Mouse (Mus musculus) liver, embryonic 16.5 days (tissue): ENCODE results near the gene Apoa1. TPM values are rescaled to one million over a fixed set of nuclear protein-coding genes. Genes with fewer than 3 reads are reported as not detected.
A peak's percentile ranks its signal among the peaks of the same experiment; 100 is the strongest.

ENCODE experiments used
- ATAC-seq: fragments of 200-750 bp; cut with Nextera tagmentation; 2 replicates; pipeline ENCODE4 v1.8.0; 2017; ENCODE audit warnings: low read depth, mild to moderate bottlenecking, moderate number of reproducible peaks, moderate library complexity
- H3K27ac ChIP-seq: fragments of 300-500 bp; sonication (generic); 2 replicates; pipeline ENCODE4 v1.5.1; 2014; ENCODE audit warnings: mild to moderate bottlenecking, low read length
- H3K27me3 ChIP-seq: fragments of 300-500 bp; sonication (generic); 2 replicates; pipeline ENCODE4 v1.6.1; 2014; ENCODE audit warnings: low read depth, low read length, mixed read lengths; ENCODE audit not compliant: control insufficient read depth, insufficient read depth
- H3K36me3 ChIP-seq: fragments of 300-500 bp; sonication (generic); 2 replicates; pipeline ENCODE4 v1.6.1; 2014; ENCODE audit warnings: mild to moderate bottlenecking; ENCODE audit not compliant: control insufficient read depth, insufficient read depth
- H3K4me1 ChIP-seq: fragments of 300-500 bp; sonication (generic); 2 replicates; pipeline ENCODE4 v1.6.1; 2014; ENCODE audit warnings: low read depth, low read length, mixed read lengths; ENCODE audit not compliant: control insufficient read depth
- H3K4me2 ChIP-seq: fragments of 300-500 bp; sonication (generic); 2 replicates; pipeline ENCODE4 v1.6.1; 2014; ENCODE audit warnings: low read depth, low read length, mixed read lengths
- H3K4me3 ChIP-seq: fragments of 300-500 bp; sonication (generic); 2 replicates; pipeline ENCODE4 v1.5.1; 2014; ENCODE audit warnings: low read depth, mild to moderate bottlenecking, low read length
- H3K9ac ChIP-seq: fragments of 300-500 bp; sonication (generic); 2 replicates; pipeline ENCODE4 v1.6.1; 2014; ENCODE audit warnings: low read depth, low read length
- H3K9me3 ChIP-seq: fragments of 300-500 bp; sonication (generic); replicated peaks from 2 replicates; pipeline ENCODE4 v1.6.1; 2016; ENCODE audit warnings: low read length; ENCODE audit not compliant: control insufficient read depth
- WGBS: fragments of 180-500 bp; shearing (Covaris S2); extraction: QIAGEN DNeasy Blood & Tissue Kit; methylation state at CpG from one replicate; pipeline ENCODE4 v1.1.7; 2014; ENCODE audit not compliant: insufficient replicate concordance; 5-methylcytosine and 5-hydroxymethylcytosine counted together
- polyA plus RNA-seq: library from polyadenylated mRNA; unstranded; fragments of >200 nt; fragmentation: Nextera tagmentation; extraction: Ambion mirVana; gene quantifications from 2 replicates; pipeline ENCODE4 v1.2.1, GENCODE M21; 2015

Apoa1 gene
- polyA plus RNA-seq, 1 experiment from 2014 or later, result 7,451 TPM

DNA sequence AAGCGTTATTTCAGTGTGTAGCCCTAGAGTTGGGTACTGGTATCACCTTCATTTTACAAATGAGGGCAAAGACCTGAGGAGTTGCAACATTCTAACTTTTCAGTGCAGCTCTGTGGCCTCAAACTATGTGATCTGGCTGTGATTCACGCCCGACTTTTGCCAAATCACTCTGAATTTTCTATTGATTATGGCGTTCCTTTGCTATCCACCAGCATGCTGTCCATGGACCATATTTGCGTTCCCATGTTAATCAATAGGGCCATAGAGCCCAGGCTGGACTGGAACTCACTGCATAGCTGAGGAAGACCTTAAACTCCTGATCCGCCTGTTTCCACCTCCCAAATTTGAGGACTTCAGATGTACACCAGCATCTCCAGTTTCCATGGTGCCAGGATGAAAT is 30.7 kb downstream of the Apoa1 start:
- Histone ChIP-seq H3K27ac (no peak overlapping the region), H3K4me2 (no peak overlapping the region), H3K4me3 (no peak overlapping the region), H3K4me1 (peaks cover 4% of the 10 kb centered on the region; the same call in 1 of the 2 replicates), H3K9ac (no peak overlapping the region), H3K36me3 (no peaks in the 10 kb centered on the region), H3K9me3 (no peaks in the 10 kb centered on the region), H3K27me3 (no peaks in the 10 kb centered on the region)
- ATAC-seq, result no peak
- 74% methylated on average over 6 of the region's 6 CpGs for WGBS

DNA sequence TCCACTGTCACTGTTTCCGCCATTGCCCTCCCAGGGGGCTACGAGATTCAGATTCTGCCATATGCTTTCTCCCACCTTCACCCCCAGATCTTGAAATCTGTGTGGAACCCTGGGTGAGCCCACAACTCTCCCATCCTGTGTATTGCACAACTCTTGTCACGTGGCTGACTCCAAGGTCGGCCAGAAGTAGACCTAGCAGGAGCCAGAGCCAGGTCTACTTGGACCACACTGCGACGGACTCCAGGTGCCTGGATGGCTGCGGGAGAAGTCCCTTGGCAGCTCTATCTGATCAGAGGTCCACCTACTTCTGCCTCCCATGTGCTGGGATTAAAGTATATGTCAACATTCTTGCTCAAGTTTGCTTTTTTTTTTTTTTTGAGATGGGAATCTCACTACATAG is 32.8 kb downstream of the Apoa1 start:
- no peaks in the 10 kb centered on the region for H3K36me3 ChIP-seq
- H3K27me3 ChIP-seq, result no peaks in the 10 kb centered on the region
- 60% methylated on average over 7 of the region's 7 CpGs for WGBS
- H3K27ac ChIP-seq, result no peak overlapping the region
- H3K4me3 ChIP-seq, result no peak overlapping the region
- no peak overlapping the region for H3K4me2 ChIP-seq
- no peak overlapping the region for H3K9ac ChIP-seq
- H3K9me3 ChIP-seq, result no peaks in the 10 kb centered on the region
- peaks cover 4% of the 10 kb centered on the region; the same call in 1 of the 2 replicates for H3K4me1 ChIP-seq
- no peak for ATAC-seq

DNA sequence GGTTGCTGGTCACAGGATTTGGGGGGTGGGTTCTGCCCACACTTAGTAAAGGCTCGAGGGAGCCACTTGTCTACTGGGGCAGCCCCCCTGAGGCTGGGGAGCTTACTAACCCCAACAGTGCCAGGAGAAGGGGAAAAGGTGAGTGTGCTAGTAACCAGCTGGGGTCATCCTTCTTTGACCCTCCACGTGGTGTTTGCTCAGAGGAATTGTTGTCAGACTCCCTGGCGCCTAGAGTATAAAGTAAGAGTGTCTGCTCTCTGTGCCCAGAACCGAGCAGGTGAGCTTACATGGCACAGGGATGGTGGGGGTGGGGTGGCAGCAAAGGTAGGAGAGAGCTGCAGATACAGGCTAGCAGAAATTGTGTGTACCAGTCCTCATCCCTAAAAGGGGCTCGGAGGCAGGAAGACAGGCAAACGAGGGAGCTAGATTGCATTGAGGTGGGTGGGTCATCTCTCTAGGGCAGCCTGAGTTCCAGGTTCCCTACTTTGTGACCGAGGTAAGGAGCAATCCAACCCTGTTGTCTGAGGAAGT is 40.0 kb downstream of the Apoa1 start, which contains the start of gene Apoa5:
Gene Apoa5, plus strand, starts transcription at position 291 of the 531 bp plus-strand sequence.
- Histone ChIP-seq H3K27ac (no peak within 1 kb of the TSS), H3K9ac (no peak within 1 kb of the TSS), H3K4me3 (no peak within 1 kb of the TSS), H3K9me3 (no peaks in the 10 kb centered on the region), H3K36me3 (no peaks in the 10 kb centered on the region), H3K4me1 (peaks cover 7% of the 10 kb centered on the region), H3K4me2 (no peak within 1 kb of the TSS), H3K27me3 (no peaks in the 10 kb centered on the region)
- ATAC-seq, result no peak
- WGBS, result 33% methylated on average over 7 of the region's 7 CpGs

DNA sequence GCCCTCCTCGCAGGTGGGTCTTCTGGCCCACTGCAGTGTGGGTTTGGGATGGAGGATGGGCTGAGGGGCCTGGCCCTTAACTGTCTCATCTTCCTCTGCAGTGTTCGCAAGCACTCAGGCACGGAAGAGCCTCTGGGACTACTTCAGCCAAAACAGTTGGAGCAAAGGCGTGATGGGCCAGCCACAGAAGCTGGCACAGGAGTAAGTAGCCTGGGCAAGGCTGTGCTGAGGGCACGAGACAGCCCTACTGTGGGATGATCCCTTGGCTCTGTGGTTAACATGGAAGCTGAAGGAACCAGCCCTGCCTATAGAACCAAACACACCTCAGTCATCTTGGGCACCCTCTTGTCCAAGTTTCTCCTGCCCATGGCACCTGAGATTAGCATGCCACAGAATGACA is 40.7 kb downstream of the Apoa1 start:
- Histone ChIP-seq H3K27ac (no peak overlapping the region), H3K27me3 (no peaks in the 10 kb centered on the region), H3K4me1 (peaks cover 13% of the 10 kb centered on the region), H3K9ac (no peak overlapping the region), H3K36me3 (no peaks in the 10 kb centered on the region), H3K9me3 (no peaks in the 10 kb centered on the region), H3K4me2 (no peak overlapping the region), H3K4me3 (no peak overlapping the region)
- ATAC-seq, result no peak
- WGBS, result 69% methylated on average over 5 of the region's 5 CpGs

DNA sequence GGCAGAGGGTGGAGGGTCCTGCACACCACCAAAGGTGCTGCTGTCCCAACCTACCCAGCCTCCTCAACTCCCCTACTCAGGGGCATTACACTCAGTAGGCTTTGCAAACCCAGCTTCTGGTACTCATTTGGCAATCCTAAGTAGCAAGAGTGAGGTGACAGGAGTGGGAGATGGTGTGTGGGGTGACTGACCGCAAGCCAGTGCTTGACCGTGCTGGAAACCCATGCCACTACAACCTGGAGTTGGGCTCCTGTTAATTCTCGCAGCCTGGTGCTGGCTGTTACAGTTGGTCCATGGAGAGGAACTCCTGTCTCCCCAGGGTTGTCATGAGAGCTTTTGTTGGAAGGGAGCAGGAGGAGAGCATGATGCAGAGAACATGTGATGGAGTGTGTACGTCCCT is 42.4 kb downstream of the Apoa1 start:
- Histone ChIP-seq H3K9ac (no peak overlapping the region), H3K4me3 (no peak overlapping the region), H3K4me2 (no peak overlapping the region), H3K4me1 (peaks cover 18% of the 10 kb centered on the region), H3K27me3 (no peaks in the 10 kb centered on the region), H3K27ac (no peak overlapping the region), H3K36me3 (peaks cover 7% of the 10 kb centered on the region; the same call in 1 of the 2 replicates), H3K9me3 (no peaks in the 10 kb centered on the region)
- ATAC-seq, result no peak
- WGBS, result 84% methylated on average over 4 of the region's 4 CpGs

DNA sequence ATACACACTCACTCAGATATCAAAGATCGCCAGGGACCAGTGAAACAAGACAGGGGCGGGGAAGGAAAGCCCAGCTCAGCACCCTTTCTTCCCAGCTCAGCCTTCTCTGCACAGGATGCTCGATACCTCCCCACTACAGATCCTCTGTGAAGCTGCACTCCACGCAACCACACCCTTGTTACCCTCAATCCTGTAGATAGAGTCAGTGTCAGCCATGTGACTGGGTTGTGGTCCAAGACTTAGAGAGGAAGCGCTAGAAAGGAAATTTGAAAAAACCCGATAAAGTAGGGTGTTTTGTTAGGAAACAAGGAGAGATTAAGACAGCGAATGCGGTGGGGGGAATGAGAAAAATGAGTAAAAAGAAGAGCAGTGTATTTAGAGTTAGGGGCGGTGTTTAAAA is 43.7 kb downstream of the Apoa1 start:
- WGBS, result 24% methylated on average over 9 of the region's 9 CpGs
- Histone ChIP-seq H3K27ac (no peak overlapping the region), H3K4me3 (peak overlapping the region; percentile 88), H3K9me3 (no peaks in the 10 kb centered on the region), H3K9ac (peak overlapping the region; percentile 75; the same call in 1 of the 2 replicates), H3K36me3 (peaks cover 18% of the 10 kb centered on the region), H3K4me2 (peak overlapping the region; percentile 79), H3K4me1 (peaks cover 18% of the 10 kb centered on the region), H3K27me3 (no peaks in the 10 kb centered on the region)
- ATAC-seq, result no peak

DNA sequence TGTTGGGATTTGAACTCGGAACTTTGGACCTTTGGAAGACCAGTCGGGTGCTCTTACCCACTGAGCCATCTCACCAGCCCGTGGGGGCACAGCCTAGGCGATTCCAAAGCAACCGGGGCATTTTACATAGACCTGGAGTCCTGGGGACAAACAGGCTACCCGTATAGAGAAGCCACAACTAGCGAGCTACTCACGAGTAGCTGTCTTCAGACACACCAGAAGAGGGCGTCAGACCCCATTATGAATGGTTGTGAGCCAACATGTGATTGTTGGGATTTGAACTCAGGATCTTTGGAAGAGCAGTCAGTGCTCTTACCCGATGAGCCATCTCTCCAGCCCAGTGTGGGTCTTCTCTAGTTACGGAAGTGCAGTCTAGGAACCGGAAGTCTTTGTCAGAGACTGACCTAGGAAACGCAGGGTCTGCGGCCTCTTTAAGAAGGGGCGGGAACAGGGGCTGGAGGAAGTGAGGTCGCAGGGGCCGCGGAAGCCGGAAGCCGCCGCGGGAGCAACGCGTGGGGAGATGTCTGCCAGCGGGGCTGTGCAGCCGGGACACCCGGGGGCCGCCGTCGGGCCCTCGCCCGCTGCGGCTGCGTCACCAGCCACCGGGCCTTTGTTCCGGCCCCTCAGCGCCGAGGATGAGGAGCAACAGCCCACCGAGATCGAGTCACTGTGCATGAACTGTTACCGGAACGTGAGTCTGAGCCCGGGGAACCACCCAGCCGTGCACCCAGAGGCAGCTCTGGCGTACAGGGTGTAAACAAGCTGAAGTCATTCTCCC is 44.5 kb downstream of the Apoa1 start, which contains the start of gene Zpr1:
Gene Zpr1, plus strand, starts transcription at position 388 of the 778 bp plus-strand sequence.
- Histone ChIP-seq H3K27ac (peak within 1 kb of the TSS; percentile 68), H3K27me3 (no peaks in the 10 kb centered on the region), H3K4me1 (peaks cover 18% of the 10 kb centered on the region), H3K4me3 (peak within 1 kb of the TSS; percentile 88), H3K4me2 (peak within 1 kb of the TSS; percentile 79), H3K9ac (peak within 1 kb of the TSS; percentile 75), H3K36me3 (peaks cover 22% of the 10 kb centered on the region), H3K9me3 (no peaks in the 10 kb centered on the region)
- 2% methylated on average over 45 of the region's 45 CpGs for WGBS
- ATAC-seq, result peak; percentile 91

DNA sequence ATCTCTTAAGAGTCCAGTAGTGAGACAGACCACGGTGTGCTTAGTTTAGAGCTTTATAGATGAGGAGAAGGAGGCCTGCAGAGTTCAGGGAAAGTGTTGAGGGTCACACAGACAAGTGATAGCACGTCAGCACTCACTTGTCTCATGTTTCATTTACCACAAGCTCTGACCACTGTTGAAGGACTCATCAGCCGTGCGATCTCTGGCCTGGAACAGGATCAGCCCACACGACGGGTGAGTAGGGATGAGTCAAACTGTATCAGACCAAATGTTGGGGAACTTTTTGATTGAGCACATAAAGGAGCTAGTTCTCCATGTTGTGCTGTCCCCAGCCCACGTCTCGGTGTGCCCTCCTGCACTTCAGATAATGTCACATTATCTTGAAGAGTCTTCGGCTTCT is 46.1 kb downstream of the Apoa1 start:
- no peak overlapping the region for H3K4me3 ChIP-seq
- H3K9me3 ChIP-seq, result no peaks in the 10 kb centered on the region
- no peak overlapping the region for H3K4me2 ChIP-seq
- ATAC-seq, result no peak
- H3K9ac ChIP-seq, result no peak overlapping the region
- H3K4me1 ChIP-seq, result peaks cover 18% of the 10 kb centered on the region
- H3K27ac ChIP-seq, result no peak overlapping the region
- WGBS, result 67% methylated on average over 9 of the region's 9 CpGs
- H3K36me3 ChIP-seq, result peaks cover 25% of the 10 kb centered on the region
- H3K27me3 ChIP-seq, result no peaks in the 10 kb centered on the region
